Mouse (Mus musculus) hindbrain, embryonic 16.5 days (tissue): ENCODE measurements around the gene Gnai2. TPM values are rescaled to one million over a fixed set of nuclear protein-coding genes. Genes with fewer than 3 reads are reported as not detected.

Experiments used
- ATAC-seq: fragments of 200-750 bp; cut with Nextera tagmentation; 2 replicates; pipeline ENCODE4 v1.8.0; 2017; ENCODE audit warnings: moderate TSS enrichment, moderate library complexity
- H3K27ac ChIP-seq: fragments of 300-500 bp; sonication (generic); 2 replicates; pipeline ENCODE4 v1.5.1; 2014; ENCODE audit warnings: low read depth, mild to moderate bottlenecking, control low read depth, low read length, moderate library complexity
- H3K27me3 ChIP-seq: fragments of 300-500 bp; sonication (generic); replicated peaks from 2 replicates; pipeline ENCODE4 v1.6.1; 2014; ENCODE audit warnings: low read length; ENCODE audit not compliant: control insufficient read depth, insufficient read depth
- H3K36me3 ChIP-seq: fragments of 300-500 bp; sonication (generic); 2 replicates; pipeline ENCODE4 v1.6.1; 2014; ENCODE audit warnings: mild to moderate bottlenecking, low read length, moderate library complexity, mixed read lengths; ENCODE audit not compliant: control insufficient read depth, insufficient read depth
- H3K4me1 ChIP-seq: fragments of 300-500 bp; sonication (generic); 2 replicates; pipeline ENCODE4 v1.6.1; 2014; ENCODE audit warnings: low read depth, low read length; ENCODE audit not compliant: control insufficient read depth, insufficient read depth
- H3K4me2 ChIP-seq: fragments of 300-500 bp; sonication (generic); 2 replicates; pipeline ENCODE4 v1.6.1; 2014; ENCODE audit warnings: mild to moderate bottlenecking, low read length, control low read depth, moderate library complexity
- H3K4me3 ChIP-seq: fragments of 300-500 bp; sonication (generic); 2 replicates; pipeline ENCODE4 v1.5.1; 2014; ENCODE audit warnings: mild to moderate bottlenecking, low read length, control low read depth, moderate library complexity
- H3K9ac ChIP-seq: fragments of 300-500 bp; sonication (generic); 2 replicates; pipeline ENCODE4 v1.6.1; 2014; ENCODE audit warnings: low read depth, mild to moderate bottlenecking, control low read depth, low read length, moderate library complexity
- H3K9me3 ChIP-seq: fragments of 300-500 bp; sonication (generic); 2 replicates; pipeline ENCODE4 v1.6.1; 2014; ENCODE audit warnings: mild to moderate bottlenecking, low read length, moderate library complexity; ENCODE audit not compliant: control insufficient read depth
- WGBS: fragments of 180-500 bp; shearing (Covaris S2); extraction: QIAGEN DNeasy Blood & Tissue Kit; methylation state at CpG from one replicate; pipeline ENCODE4 v1.1.7; 2014; 5-methylcytosine and 5-hydroxymethylcytosine counted together
- polyA plus RNA-seq: library from polyadenylated mRNA; unstranded; fragments of >200 nt; fragmentation: Nextera tagmentation; extraction: Ambion mirVana; gene quantifications from 2 replicates; pipeline ENCODE4 v1.2.1, GENCODE M21; 2015

Gene Gnai2
- polyA plus RNA-seq, 1 experiment from 2014 or later, result 302 TPM

DNA sequence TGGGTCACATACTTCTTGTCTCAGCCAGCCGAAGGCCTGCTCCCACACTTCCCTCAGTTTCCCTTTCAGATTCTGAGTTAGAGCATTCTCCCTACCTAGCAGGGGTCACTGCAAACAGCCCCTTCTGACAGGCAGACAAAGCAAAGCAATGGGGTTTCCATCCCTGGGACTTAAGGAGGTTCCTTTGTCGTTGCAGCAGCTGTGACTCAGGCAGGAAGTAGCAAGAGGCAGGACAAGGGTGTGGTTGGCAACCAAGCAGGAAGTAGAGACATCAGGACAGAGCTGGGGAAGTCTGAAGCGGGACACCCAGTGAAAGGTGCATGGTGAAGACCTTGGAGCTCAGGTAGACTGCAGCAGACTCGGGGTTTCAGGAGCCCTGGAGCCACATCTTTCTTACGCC is 10.6 kb downstream of the Gnai2 start:
- Histone ChIP-seq H3K4me3 (no peak overlapping the region), H3K9ac (no peak overlapping the region), H3K4me1 (peaks cover 42% of the 10 kb centered on the region), H3K4me2 (no peak overlapping the region), H3K36me3 (peaks cover 8% of the 10 kb centered on the region; the same call in 1 of the 2 replicates), H3K27ac (0 out of 2 replicates have a peak overlapping the region, but pooled peaks have one; percentile 0), H3K27me3 (no peaks in the 10 kb centered on the region), H3K9me3 (no peaks in the 10 kb centered on the region)
- no peak for ATAC-seq
- WGBS, result 60% methylated on average over 5 of the region's 5 CpGs

- Histone ChIP-seq H3K36me3 (peaks cover 20% of the 10 kb centered on the region), H3K9me3 (no peaks in the 10 kb centered on the region), H3K9ac (no peak overlapping the region), H3K4me1 (peaks cover 14% of the 10 kb centered on the region), H3K27me3 (no peaks in the 10 kb centered on the region), H3K4me2 (no peak overlapping the region), H3K27ac (no peak overlapping the region), H3K4me3 (no peak overlapping the region)
- ATAC-seq, result no peak
These were observed 14.2 kb downstream of the Gnai2 start for GRCm38 (mm10) chr9:107620954-107621353.

GRCm38 (mm10) chr9:107619546-107619879 is 15.7 kb downstream of the Gnai2 start:
- Histone ChIP-seq H3K9me3 (no peaks in the 10 kb centered on the region), H3K4me2 (no peak overlapping the region), H3K27ac (peak overlapping the region; percentile 60), H3K27me3 (no peaks in the 10 kb centered on the region), H3K9ac (0 out of 2 replicates have a peak overlapping the region, but pooled peaks have one; percentile 6), H3K36me3 (peaks cover 30% of the 10 kb centered on the region), H3K4me3 (no peak overlapping the region), H3K4me1 (peaks cover 7% of the 10 kb centered on the region)
- ATAC-seq, result no peak
- WGBS, result 67% methylated on average over 13 of the region's 13 CpGs

DNA sequence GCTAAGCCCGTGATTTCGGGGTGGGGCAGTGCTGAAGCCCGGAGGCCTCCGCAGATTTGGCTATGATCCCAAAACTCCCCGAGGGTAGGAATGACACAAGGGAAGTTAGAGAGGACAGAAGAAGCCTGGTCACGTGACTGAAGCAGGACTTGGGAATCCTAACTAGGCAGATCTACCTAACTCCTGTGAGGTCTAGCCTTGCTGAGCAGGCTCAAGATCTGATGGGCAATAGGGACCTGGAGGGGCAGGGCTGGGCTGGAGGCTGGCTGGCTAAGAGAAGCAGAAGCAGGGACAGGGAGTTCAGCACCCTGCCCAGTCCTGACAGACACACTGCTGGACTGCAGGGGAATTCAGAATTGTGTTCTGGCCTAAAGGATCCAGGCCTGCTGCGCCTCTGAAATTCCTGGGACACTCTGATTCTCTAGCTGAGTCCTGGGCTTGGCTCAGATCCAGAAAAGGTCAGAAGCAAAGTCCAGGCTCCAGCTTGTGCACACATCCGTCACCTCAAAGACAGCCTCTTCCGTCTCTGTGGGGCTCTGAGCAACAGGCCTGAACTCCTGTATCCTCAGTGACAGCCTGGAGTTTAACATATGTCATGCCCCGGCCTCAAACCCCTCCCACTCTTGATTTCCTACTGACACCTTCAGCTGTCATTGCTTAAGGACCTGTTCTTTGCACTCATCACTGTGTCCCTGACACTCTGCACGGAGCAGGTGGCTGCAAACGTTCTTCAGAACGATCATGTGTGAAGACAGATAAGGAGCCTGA is 16.2 kb downstream of the Gnai2 start:
- H3K36me3 ChIP-seq, result peaks cover 32% of the 10 kb centered on the region
- H3K9ac ChIP-seq, result peak overlapping the region; percentile 11; the same call in 1 of the 2 replicates
- peak overlapping the region; percentile 65 for H3K27ac ChIP-seq
- H3K4me1 ChIP-seq, result peaks cover 7% of the 10 kb centered on the region
- WGBS, result 43% methylated on average over 13 of the region's 13 CpGs
- 0 out of 2 replicates have a peak, but pooled peaks have one; percentile 18 for ATAC-seq
- H3K4me2 ChIP-seq, result no peak overlapping the region
- no peaks in the 10 kb centered on the region for H3K27me3 ChIP-seq
- H3K4me3 ChIP-seq, result no peak overlapping the region
- no peaks in the 10 kb centered on the region for H3K9me3 ChIP-seq

GRCm38 (mm10) chr9:107618098-107618497 is 17.1 kb downstream of the Gnai2 start:
- ATAC-seq, result no peak
- Histone ChIP-seq H3K27ac (peak overlapping the region; percentile 65), H3K27me3 (no peaks in the 10 kb centered on the region), H3K4me2 (no peak overlapping the region), H3K4me3 (no peak overlapping the region), H3K4me1 (peaks cover 7% of the 10 kb centered on the region), H3K9ac (no peak overlapping the region), H3K9me3 (no peaks in the 10 kb centered on the region), H3K36me3 (peaks cover 33% of the 10 kb centered on the region)
- WGBS, result 88% methylated on average over 6 of the region's 6 CpGs

DNA sequence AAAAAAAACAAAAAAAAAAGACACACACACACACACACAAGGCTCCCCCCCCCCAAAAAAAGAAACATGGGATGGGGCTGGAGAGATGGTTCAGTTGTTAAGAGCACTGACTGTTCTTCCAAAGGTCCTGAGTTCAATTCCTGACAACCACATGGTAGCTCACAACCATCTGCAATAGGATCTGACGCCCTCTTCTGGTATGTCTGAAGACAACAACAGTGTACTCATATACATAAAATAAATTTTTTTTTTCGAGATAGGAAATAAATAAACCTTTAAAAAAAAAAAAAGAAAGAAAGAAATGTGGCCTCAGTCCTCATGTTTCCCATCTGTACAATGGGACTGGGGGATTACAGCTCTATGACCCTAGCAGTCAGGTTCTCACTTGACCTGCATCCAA is 17.7 kb downstream of the Gnai2 start:
- peaks cover 33% of the 10 kb centered on the region for H3K36me3 ChIP-seq
- H3K4me3 ChIP-seq, result no peak overlapping the region
- 81% methylated on average over 2 of the region's 2 CpGs for WGBS
- H3K9me3 ChIP-seq, result no peaks in the 10 kb centered on the region
- H3K4me2 ChIP-seq, result no peak overlapping the region
- H3K9ac ChIP-seq, result no peak overlapping the region
- H3K27me3 ChIP-seq, result no peaks in the 10 kb centered on the region
- ATAC-seq, result no peak
- no peak overlapping the region for H3K27ac ChIP-seq
- H3K4me1 ChIP-seq, result peaks cover 7% of the 10 kb centered on the region

- Histone ChIP-seq H3K27me3 (no peaks in the 10 kb centered on the region), H3K27ac (peak overlapping the region; percentile 12; the same call in 1 of the 2 replicates), H3K9me3 (no peaks in the 10 kb centered on the region), H3K4me1 (peaks cover 18% of the 10 kb centered on the region), H3K9ac (no peak overlapping the region), H3K4me2 (no peak overlapping the region), H3K4me3 (no peak overlapping the region), H3K36me3 (peaks cover 30% of the 10 kb centered on the region)
- no peak for ATAC-seq
- 51% methylated on average over 4 of the region's 4 CpGs for WGBS
These were observed 20.1 kb downstream of the Gnai2 start for GRCm38 (mm10) chr9:107615035-107615434.

DNA sequence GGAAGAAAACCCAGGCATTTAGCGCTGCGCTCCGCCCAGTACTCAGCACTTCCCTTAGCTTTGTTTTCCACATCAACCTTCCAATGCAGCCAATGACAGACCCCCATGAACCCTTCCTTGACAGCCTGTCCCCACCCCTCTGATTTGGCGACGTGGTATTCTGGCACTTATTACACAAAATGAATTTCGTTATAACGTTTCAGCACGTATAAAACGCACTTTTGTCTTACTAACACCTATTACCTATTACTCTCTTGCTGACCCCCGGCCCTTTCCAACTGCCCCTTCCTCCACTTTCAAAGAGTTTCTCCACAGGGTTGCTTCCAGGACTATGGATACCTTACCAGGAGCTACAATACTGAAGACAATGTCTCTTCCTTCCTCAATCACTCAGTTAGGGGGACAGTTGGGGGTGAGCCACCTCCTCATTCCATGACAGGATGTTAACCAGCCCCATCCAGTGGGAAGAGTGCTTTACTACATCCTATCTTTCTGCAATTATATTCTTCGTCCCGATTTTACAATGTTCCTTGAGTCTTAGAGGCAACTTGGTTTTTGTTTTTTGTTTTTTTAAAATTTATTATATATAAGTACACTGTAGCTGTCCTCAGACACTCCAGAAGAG is 22.1 kb downstream of the Gnai2 start:
- Histone ChIP-seq H3K9me3 (no peaks in the 10 kb centered on the region), H3K4me2 (peak overlapping the region; percentile 87), H3K27ac (peak overlapping the region; percentile 99), H3K4me1 (peaks cover 11% of the 10 kb centered on the region), H3K4me3 (peak overlapping the region; percentile 44), H3K27me3 (no peaks in the 10 kb centered on the region), H3K36me3 (peaks cover 23% of the 10 kb centered on the region), H3K9ac (no peak overlapping the region; the same call in 1 of the 2 replicates)
- 10% methylated on average over 12 of the region's 12 CpGs for WGBS
- ATAC-seq, result peak; percentile 21

DNA sequence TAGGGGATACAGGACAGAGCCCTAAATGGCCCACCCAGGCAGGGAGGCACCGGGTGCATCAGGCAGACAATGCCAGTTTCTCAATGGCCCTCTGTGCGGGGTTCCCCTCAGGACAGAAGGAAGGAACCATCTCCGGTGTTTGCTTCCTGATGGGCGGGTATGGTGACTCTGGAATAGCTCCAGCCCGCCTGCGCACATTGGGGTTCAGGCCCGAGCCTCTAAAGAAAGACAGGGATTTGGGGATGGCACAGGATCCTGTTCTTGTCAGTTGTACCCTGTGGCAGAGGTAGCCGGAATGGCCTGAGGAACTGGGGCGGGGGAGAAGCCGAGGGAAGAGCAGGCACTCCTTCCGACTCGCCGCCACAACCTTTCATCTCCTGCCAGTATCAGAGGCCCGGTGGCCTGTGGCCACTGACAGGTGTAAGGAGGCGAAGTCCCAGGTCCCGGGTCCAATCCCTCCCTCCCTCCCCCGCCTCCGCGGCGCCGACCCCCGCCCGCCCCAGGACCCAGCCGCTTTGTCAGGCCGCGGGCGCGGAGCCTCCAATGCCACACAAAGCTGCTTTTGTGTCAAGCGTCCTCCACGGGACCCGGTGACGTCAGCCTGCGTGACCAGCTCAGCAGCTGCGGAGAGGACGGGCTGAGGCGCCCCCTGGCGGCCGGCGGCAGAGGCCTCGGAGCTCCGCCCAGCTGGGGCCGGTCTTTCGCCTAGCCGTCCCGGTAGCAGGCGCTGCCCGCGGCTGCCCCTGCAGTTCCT is 22.8 kb downstream of the Gnai2 start:
- H3K27me3 ChIP-seq, result no peaks in the 10 kb centered on the region
- peak overlapping the region; percentile 87 for H3K4me2 ChIP-seq
- 3% methylated on average over 31 of the region's 48 CpGs for WGBS
- ATAC-seq, result peak; percentile 94
- H3K36me3 ChIP-seq, result peaks cover 23% of the 10 kb centered on the region
- peak overlapping the region; percentile 99 for H3K27ac ChIP-seq
- H3K4me1 ChIP-seq, result peaks cover 11% of the 10 kb centered on the region
- H3K4me3 ChIP-seq, result peak overlapping the region; percentile 44
- peak overlapping the region; percentile 77 for H3K9ac ChIP-seq
- H3K9me3 ChIP-seq, result no peaks in the 10 kb centered on the region
